Mouse (Mus musculus): ENCODE results near the gene Osbpl8.
"Not testable (repeated sequence)": the region's sequence is repeated elsewhere in the genome, so short reads cannot be mapped to it uniquely, and the experiment has no call there.

Gene Osbpl8

DNA sequence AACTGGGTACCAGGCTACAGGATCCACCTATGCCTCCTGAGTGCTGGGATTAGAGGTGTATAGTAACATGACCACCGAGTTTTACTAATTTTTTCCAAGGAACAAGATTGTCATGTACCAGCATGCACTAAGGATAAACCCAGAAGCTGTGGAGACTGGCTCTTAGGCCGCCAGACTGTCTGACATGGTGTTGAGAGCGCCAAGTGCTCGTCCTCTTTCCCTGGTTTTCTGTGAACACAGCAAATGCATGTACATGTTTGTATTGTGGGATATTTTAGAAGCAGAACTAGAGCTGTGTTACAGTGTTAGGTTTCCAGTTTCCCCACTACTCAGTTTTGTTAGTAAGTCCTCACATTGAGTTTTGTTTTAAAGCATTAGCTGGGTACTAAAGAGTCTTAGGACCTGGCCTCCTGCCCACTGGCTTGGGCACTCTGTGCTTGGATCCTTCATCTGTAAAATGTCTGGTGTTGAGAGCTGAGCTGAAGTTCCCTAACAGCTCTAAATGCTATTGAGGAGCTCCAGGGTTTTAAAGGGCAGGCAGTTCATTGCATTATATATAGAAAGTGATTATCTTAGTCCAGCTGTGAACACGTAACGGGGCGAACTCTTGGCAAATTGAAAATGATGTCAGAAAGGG lies 19.2 kb downstream of the Osbpl8 start:
- no peak for DNase-seq (ENCODE audit: low read depth, low spot score)

DNA sequence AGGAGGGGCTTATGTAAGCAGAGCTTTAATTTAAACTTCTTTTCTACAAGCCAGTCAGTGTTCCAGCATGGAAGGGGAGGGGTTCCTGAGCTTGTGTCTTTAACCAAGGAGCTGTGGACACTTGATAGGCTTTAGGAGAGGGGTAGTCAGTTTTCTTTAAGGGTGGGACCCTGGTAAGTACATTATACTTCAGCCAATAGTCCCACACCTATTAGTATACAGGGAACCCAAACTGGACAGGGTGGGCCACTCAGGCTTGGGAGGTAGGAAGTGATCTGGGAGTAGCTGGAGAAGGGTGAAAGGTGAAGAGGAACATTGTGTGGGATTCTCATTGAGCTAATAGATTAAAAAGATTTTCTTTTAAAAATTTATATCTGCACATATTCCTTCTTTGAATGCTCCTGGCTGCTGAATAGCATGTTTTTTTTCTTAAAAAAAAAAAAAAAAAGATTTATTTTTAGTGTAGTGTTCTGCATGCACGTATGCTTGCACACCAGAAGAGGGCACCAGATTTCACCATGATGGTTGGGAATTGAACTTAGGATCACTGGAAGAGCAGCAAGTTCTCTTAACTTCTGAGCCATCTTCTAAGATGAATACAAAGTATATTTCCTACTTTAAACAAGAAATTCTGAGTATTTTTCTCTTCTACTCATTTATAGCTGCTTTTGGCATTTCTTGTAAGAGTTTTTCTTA lies 21.2 kb downstream of the Osbpl8 start:
- no peak for DNase-seq (ENCODE audit: low read depth, low spot score)

DNA sequence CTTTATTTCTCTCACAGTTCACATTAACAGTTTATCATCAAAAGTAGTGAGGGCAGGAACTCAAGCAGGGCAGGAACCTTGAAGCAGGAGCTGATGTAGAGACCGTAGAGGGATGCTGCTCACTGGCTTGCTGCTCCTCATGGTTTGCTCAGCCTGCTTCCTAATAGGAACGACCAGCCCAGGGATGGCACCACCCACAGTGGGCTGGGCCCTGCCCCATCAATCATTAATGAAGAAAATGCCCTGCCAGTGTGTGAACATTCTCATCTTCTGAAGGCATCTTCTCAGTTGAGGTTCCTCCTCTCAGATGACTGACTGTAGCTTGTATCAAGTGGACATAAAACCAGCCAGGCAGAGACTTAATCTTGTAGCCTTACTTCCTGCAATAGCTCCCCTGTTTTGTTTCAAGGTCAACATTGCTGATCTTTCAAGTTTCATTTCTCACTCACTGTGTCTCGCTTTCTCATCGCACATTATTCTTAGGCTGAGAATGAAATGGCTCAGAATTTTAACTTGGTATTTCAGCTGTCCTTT lies 24.5 kb downstream of the Osbpl8 start:
- DNase-seq (ENCODE audit: low read depth, low spot score) = no peak

DNA sequence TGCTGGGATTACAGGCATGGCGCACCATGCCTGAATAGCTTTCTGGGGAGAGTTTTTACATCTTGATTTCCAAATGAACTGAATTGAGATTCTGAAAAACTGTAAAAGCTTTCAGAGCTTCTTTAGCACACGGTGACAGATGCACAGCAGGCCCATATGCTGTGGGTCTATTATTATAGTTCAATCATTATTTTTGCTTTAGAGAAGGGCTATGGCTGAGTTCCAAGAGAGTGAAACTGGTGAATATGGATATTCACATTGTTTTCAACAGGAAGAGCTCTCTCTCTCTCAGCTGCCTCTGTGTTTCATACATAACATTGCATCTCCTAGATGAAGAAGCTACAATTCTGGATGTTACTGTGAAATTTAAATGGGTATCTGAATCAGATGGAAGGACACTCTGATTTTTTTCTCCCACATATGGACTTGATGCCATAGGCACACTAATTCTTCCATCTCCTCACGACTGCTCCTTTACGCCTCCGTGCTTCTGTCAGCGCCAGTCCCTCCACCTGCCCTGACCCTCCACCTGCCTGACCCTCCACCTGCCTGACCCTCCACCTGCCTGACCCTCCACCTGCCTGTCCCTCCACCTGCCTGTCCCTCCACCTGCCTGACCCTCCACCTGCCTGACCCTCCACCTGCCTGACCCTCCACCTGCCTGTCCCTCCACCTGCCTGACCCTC lies 25.7 kb downstream of the Osbpl8 start:
- DNase-seq (ENCODE audit: low read depth, low spot score) = peak; percentile 67

DNA sequence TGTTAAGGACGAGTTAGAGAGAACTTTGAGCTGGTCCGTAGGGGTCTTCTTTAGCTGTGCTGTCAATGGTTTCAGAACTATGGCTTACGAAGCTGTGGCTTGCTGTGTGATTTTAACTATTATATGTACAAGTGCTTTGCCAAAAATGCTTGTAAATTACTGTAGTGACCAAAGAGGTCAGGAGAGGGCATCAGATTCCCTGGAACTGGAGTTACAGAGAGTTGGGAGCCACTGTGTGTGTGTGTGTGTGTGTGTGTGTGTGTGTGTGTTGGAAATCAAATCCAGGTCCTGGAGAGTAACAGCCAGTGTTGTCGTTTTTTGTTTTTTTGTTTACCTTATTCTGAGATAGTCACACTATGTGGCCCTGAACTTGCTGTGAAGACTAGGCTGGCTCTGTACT lies 29.0 kb downstream of the Osbpl8 start:
- no peak for DNase-seq (ENCODE audit: low read depth, low spot score)

DNA sequence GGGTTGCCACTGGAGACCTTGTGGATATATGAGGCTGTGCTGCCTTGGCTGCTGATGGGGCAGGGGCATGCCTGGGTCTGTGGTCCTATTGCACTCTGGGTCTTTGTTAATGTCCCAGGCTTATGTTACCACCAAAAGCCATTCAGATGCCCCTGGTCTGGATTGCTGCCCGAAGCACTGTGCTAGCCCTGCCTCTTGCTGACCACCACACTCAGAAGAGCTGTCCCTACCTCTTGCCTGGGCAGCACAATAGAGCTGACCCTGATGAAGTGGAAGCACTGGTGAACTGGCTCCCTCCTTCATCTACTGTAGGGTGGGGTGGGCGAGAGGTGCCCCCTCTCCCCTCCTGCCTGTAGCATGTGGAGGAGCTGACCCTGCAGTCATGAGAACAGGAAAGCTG lies 31.6 kb downstream of the Osbpl8 start:
- no peak for DNase-seq (ENCODE audit: low read depth, low spot score)

DNA sequence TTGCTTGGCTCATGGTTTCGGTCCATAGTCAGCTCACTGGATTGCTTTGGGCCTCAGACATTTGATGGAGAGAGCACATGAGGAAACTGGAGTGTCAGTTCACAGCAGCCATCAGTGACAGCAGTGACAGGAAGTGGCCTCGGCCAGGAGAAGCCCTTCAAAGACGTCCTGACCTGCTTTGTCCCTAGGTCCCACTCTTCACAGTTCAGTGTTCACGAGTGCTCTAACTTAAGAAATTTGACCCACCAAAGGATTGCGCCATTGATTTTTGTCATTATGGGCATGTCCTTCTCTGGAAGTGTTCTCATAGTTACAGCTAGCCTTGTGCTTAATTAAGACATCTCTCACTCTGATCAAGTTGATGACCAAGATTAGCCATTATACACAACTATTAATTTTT lies 34.2 kb downstream of the Osbpl8 start:
- DNase-seq (ENCODE audit: low read depth, low spot score) = not testable (repeated sequence)

DNA sequence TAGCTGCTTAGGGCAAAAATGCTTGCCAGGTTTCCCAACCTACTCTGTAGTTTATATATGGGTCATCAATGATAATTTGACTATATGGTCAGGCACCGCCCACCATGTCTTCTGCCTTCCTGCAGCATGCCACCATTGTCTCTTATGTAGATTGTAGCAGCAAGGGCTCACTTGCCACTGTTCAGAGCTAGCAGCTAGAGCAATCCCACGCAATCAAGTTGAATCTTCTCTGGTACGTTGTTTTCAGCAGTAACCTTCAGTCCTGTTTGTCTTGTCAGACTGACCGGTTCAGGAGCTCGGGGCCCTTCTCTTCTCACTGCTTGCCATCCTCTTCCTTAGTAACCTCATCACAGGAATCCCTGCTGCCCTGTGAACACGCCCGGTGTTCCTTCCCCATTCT lies 36.6 kb downstream of the Osbpl8 start:
- DNase-seq (ENCODE audit: low read depth, low spot score) = no peak

DNA sequence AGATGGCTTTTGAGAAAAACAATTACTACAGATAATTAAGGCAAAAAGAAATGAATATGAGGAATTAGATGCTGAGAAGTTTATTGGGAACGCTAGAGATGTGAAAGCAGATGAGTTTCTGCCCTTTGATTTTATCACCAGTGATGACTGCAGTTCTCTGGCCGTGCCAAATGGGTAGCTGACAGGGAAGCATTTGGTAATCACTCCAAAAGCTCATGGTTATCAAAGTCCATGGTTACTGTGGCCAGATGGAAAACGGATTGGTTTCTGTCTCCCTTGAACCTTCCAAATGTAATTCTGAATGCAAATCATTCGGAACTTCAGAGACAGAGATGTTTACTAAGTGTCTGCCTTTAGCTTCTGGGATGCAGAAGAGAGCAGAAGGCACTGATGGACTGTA lies 37.1 kb downstream of the Osbpl8 start:
- DNase-seq (ENCODE audit: low read depth, low spot score) = no peak

DNA sequence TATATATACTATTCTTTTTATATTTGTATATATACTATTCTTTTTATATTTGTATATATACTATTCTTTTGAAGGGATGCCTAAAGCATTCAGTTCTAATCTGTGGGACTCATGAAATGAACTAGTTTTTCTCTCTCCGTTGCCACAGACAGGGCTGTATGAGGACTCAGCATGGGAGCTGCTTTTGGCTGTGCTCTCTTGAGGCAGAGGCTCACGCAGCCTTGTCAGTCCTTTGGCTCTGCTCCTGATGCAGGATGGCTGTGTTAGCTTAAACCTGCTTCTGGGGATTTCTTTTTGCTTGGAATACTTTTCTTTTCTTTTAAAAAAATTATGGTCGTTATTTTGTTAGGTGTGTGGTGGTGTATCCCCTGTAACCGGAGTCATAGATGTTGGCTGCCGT lies 39.5 kb downstream of the Osbpl8 start:
- no peak for DNase-seq (ENCODE audit: low read depth, low spot score)

DNA sequence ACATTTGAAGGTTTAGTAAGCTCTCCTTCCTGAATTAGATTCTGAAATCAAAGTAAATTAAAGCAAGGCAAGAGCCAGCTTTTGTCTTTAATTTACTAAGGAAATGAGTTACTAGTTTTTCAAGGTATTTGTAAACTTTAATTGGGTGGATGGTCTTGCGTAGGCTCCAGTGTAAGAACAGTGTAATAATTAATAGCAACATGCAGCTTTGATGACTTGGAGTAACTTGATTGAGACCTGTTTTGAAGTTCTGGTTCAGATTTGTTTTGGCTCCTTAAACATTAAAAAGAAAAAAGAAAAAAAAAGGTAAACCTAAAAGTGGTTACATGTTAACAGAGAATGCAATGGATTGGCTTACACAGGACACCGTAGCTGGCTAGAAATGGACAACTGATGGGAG lies 40.9 kb downstream of the Osbpl8 start:
- DNase-seq (ENCODE audit: low read depth, low spot score) = no peak

DNA sequence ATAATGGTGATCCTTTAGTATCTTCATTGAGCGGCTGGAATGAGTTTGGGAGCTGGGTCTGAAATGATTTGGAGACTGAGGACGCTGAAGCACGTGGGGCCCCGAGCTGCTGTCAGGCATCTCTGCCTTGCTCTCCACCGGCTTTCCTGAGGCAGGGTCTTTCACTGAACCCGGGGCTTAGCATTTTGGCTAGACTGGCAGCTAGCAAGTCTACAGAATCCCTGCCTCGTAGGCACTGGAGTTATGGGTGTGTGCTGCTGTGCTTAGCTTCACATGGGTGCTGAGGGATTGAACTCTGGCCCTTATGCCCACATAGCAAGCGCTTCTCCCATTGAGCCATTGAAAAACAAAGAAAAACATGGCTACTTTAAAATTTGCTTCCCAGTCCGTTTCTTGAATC lies 42.8 kb downstream of the Osbpl8 start:
- DNase-seq (ENCODE audit: low read depth, low spot score) = no peak

DNA sequence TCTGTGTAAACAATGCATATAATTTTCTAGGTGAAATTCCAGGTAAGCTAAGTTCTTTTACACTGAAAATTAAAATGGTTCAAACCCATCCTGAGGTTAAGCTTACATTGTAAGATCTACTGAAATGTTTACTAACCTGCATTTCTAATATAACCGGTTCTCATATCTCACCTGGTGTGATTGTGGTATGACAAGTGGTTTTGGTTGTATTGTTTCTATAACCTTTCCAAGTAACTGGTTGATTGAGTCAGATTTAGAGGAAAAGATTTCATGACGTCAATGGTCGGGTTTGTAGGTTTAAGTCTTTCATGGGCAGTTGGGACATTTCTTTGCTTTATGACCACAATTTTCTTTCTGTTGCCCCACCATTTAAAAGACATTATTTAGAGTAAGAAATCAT lies 49.5 kb downstream of the Osbpl8 start:
- no peak for DNase-seq (ENCODE audit: low read depth, low spot score)

DNA sequence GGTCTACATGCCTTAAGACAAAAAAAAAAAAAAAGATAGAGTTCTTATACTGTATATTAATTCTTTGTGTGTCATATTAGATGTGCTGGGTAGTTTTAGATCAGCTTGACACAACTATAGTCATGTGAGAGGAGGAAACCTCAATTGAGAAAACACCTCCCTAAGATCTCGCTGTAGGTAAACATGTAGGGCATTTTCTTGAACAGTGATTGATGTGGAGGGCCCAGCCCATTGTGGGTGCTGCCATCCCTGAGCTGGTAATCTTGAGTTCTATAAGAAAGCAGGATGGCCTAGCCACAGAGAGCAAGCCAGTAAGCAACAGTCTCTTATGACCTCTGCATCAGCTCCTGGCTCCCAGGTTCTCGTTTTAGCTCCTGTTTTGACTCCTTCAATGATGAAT lies 50.1 kb downstream of the Osbpl8 start:
- DNase-seq (ENCODE audit: low read depth, low spot score) = no peak

DNA sequence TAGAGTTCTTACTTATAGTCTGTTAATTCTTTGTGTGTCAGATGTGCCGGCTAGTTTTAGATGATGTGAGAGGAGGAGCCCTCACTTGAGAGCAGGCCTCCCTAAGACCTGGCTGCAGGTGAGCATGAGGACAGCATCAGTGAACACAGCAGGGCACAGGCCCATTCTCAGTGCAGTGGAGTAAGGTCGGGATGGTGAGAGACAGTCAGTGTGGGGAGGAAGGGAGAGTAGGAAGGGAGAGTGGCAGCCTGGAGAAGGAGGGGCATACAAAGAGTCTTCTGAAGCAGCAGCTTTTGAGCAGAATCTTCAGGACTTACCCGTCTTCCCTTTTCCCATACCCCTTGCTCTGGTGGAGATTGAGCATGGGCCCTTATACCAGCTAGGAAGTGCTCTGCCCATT lies 51.0 kb downstream of the Osbpl8 start:
- no peak for DNase-seq (ENCODE audit: low read depth, low spot score)

DNA sequence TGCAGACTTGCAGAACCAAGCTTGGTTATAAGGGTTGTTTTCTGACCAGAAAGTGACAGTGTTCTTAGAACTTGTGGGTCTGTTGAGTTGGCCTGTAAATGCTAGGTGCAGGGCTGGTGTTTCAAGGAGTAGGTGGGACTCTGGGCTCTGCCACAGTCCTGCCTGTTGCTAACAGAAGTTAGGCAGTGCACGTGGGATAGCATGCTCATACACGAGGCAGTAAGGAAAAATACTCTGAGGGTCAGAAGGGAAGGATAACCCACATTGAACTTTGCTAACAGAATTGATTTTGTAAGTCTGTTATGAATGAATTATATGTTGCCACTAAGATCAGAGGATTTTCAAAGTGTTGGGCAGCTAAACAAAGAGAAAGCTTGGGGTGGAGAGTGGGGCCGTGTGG lies 51.6 kb downstream of the Osbpl8 start:
- no peak for DNase-seq (ENCODE audit: low read depth, low spot score)

DNA sequence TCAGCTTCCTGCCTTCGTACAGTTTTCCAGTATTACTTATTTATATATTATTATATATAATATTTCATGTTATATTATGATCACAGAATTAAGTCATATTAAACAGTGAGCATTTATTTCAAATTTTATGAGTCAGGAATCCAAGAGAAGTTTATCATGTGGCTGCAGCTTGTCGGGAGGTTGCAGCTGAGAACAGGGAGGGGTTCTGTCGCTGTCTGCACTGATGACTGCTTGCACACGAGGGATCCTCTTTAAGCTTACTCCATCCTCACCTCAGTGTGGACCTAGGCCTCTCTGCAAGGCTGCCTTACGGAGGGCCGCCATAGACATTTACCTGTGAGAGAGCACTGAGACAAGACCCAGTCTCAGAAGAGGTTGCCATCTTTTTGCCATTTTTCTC lies 58.0 kb downstream of the Osbpl8 start:
- no peak for DNase-seq (ENCODE audit: low read depth, low spot score)

DNA sequence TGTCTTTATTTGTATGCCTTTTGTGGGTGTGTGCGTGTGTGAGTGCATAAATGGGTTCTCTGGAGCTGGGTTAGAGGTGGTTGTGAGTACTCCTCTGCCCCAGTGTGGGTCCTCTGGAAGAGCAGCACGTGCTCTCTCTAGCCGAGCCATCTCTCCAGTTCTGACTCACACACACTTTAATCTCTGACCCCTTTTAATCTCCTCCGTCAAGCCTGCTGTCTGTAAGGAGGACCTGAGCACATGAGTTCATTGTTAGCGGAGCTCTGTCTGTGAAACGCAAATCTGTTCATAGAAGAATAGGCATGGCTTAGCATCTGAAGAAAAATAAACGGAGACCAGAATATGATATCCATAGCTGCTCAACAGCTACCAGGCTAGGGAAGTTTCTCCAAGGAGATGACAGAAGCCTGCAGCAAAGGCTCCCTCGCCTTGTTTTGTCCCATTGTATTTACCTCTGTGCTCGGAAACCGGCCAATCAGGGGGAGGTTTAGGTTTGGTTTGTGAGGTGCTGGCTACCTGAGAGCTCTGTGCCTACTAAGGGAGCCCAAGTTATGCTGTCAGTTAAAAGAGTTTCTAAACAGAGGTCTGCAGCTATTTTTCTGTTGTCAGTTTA lies 58.8 kb downstream of the Osbpl8 start:
- DNase-seq (ENCODE audit: low read depth, low spot score) = no peak

DNA sequence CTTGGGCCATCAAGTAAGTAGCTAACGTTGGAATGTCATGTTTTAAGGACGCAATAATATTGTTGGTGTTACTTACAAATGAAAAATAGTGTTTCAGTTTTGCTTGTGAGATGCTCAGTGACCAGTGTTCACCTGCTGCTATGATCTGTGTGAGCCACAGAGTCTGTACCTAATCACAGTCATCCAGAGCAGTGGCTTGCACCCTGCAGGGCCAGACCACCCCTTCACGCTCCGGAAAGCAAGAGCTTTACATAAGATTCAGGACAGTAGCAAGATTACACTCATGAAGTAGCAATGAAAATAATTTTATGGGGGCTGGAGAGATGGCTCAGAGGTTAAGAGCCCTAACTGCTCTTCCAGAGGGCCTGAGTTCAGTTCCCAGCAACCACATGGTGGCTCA lies 60.1 kb downstream of the Osbpl8 start:
- no peak for DNase-seq (ENCODE audit: low read depth, low spot score)

DNA sequence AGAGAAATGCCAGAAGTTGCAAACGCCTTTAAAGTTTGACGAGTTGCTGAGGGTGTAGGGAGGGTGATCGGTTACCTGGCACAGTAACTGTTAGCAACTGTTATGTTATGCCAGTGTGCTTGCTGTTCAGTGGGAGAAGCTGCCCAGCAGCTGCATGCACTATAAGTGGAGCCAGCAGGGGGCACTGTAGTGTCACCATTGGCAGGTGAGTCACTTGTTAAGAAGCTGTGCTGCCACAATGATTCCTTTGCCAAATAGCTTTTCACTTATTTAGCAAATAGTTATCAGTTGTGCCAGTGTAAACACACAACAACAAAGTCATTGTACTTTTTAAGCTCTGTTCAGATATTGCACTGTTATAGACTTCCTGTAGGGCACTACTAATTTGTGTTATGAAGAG lies 62.0 kb downstream of the Osbpl8 start:
- no peak for DNase-seq (ENCODE audit: low read depth, low spot score)

DNA sequence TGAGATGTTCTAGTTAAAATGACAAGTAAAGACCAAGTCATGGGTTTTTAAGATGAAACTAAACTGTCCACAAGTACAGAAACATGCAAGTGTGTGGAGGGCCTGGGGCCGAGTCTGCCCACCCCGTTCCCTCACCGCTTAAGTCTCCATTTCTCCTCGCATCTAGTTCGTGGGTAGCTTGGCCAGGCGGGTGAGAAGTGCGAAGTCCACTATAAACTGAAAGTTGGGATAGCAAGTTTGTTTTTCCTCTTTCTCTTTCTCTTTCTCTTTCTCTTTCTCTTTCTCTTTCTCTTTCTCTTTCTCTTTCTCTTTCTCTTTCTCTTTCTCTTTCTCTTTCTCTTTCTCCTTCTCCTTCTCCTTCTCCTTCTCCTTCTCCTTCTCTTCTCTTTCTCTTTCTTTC lies 67.7 kb downstream of the Osbpl8 start:
- DNase-seq (ENCODE audit: low read depth, low spot score) = not testable (repeated sequence)

DNA sequence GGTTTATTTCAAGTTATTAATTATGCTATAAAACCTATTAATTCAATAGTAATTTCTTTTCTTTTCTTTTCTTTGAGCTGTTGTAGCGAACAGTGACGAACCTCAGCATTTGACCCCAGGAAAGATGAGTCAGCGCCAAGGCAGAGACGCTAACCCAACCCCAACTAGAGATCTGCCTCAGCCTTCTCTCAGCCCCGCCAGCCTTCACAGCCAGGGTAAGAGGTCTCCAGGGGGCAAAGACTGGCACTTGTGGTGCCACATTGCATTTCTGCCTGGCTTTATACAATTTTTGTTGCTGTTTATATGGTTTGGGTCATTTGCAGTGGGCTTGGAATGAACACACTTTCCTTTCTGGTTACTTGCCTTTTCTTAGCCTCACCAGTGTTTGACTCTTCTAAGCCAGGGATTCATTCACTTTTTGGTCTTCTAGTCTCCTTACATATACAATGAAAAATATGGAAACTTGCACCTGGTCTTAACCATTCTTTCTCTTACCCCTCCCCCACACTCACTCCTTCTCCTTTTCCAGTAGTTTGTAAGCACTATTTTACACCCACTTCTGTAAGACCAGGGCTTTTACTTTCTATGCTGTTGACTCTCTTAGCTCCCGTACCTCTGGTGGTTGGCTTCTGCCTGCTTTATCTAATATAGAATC lies 69.1 kb downstream of the Osbpl8 start:
- no peak for DNase-seq (ENCODE audit: low read depth, low spot score)
